Mouse (Mus musculus) T-helper 2 cell (primary cell): ENCODE data around the gene Cdk13.

Experiments
- in situ Hi-C: fragments of 300-600 bp; cut with MboI, MseI; formaldehyde crosslinking; loops from one replicate; pipeline ENCODE4 v1.15.1; 2025; ENCODE audit warnings: high pct_unique_total_duplicates

Gene Cdk13

DNA sequence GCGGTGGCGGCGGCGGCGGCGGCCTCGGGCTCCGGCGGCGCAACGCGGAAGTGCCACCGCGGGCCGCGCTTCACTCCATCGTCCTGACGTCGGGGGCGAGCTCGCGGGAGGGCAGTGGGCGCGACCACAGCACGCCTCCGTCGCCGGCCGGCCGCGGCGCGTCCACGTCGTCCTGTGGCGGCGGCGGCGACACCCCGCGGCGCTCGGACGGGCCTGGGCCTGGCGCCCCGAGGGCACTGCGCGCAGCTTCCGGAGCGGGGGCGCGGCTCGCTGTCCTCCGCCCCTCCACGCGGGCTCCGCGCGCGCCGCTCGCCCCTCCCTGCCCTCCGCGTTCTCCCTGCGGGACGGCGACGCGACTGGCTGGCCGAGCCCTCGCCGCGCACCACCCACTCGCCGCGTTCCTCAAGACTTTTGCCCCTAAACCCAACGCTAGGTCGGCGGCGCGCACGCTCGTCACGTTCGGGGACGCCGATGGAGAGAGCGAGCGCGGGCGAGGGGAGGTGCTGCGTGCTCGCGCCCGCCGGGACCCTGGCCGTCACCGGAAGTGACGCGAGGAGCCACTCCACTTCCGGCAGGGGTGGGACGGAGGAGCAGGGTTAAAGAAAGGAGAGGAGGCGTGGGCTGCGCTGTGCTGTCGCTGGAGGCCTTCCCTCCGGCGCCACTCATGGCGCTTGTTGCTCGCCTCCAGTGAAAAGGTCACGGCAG is at the start of gene Cdk13:
Gene Cdk13 (minus strand): TSS at position 189 of the 705 bp plus-strand sequence.
- in situ Hi-C loops = no loop called here

DNA sequence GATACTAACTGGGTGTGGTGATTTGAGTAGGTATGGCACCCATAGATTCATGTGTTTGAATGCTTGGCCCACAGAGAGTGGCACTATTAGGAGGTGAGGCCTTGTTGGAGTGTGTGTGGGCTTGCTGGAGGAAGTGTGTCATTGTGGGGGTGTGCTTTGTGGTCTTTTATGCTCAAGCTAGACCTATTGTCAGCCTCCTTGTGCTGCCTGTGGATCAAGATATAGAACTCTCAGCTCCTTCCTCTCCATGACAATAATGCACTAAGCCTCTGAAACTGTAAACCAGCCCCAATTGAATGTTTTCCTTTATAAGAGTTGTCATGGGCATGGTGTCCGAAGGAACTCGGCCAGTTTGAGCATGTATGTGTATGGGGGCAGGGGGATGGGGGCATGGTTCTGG is 38.4 kb upstream of the Cdk13 start:
- in situ Hi-C loops = no loop called here

DNA sequence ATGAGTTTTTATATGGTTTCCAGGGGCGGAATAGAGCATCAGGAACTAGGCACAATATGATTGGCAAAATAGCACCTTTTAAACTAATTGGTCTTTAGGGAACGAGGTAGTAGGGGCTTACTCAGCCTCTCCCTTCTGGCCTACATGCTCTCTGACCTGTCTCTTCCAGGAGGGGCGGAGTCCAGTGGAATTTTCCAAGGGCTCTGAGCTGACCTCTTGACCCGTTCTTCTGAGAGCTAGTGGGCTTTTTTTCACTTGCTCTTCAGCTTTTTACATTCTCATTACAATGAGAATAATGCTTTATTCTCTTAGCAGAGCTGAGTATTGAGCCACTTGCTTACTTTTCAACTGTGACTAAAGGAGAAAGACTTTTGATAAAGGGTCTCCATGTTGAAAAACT is 37.9 kb upstream of the Cdk13 start:
- in situ Hi-C loops = no loop called here

DNA sequence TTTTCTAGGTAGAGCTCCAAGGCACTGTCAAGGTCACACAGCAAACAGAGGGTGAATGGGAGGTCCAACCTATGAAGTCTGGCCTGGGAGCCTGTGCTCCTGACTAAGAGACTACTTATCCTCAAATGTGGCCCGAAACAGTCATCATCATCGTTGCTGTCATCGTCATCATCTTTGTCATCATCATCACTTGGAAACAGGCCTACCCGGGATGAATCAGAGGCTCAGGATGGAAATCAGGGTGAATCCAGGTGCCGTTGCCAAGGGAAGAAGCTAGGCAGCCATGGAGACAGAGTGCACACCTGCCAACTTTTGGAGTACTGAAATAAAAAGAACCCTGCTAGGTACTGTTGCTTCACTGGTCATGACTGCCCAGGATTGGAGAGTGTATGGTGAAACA is 34.2 kb upstream of the Cdk13 start:
- in situ Hi-C loops = no loop called here

DNA sequence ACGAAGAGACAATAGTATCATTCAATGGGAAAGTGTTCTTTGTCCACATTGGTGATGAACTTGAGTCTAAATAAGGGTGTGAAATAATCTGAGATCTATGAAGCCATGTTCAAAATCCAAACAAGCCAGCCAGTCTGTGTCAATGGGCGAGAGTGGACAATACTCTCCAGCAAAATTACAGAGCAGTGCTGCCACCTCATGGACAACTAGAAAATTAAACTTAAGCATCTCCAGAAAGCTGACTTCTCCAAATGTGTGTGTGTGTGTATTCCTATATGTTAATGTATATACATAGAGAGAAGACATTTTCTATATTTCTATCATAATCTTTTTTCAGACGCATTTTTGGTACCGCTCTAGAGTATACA is 33.6 kb upstream of the Cdk13 start:
- in situ Hi-C loops = no loop called here

DNA sequence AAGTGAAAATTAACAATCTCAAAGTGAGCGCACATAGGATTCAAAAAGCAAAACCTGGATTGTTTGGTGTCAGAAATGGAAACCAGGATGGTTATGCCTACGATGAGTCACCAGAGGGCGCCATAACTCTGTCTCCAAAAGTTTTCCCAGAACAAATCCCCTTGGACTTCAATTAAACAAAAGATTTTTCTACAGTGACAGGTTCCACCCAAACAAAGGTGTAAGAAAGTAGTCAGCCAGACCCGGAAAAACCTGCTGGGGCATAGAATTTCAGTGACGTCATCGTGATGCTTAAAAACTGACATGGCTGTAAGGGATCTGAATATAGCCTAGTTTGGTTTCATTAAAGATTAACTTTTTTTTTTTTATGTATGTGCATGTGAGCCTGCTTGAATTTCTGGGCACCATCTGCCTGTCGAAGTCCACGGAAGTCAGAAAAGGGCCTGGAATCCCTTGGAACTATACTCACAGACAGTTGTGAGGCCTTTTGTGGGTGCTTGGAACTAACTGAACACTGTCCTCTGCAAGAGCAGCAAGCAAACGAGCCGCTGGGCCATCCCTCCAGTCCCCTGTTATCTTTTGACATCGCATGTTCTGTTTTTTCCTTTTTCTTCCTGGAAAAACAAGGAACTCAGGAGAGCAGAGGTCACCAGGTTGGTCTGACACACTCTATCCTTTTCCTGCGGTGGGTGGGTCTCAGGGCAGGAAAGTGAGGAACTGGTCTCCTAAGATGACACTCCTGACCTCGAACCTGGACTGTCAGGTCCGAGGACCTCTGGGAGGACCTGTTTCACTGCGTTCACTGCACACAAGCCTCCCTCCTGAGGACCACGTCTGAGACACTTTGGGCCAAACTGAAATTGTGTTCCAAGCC is 33.0 kb upstream of the Cdk13 start:
- in situ Hi-C loops = no loop called here

DNA sequence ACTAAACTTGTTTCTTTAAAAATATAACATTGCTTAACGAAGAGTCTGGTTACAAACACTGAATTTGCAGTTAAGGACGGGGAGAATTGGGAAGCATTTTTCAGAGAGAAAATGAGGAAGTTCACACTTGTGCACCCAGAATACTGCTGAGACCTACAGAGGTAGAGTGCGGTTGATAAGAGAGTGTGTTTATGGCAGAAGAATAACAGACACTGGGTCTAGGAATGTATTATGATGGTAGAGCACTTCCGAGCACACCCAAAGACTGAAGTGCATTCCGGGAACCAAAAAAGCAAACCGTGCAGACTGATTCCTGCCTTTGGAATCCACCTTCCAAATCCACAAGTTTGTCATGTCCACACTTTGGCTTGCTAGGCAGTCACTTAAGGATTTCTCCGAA is 31.9 kb upstream of the Cdk13 start:
- in situ Hi-C loops = no loop called here

DNA sequence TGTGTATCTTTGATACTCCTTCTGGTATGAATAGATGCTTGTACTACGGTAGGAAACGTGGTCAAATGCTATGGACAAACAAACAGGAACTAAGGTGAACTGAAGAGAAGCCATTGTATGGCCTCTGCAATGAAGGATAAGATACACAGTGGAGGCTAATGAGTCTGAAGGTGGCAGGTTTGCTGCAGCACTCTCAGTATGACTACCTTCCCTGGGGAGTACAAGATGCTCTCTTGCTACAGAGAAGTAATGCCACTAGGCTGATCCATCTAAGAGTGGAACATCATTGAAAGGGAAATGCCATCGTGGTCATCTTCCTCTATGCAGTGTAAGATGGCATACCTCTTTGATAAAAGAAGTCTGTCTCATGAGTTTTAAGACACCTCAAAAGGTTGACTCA is 28.0 kb upstream of the Cdk13 start:
- in situ Hi-C loops = loop anchor here (5.0 kb wide), 1 partner anchor 149 kb away; no protein-coding TSS in a partner anchor

DNA sequence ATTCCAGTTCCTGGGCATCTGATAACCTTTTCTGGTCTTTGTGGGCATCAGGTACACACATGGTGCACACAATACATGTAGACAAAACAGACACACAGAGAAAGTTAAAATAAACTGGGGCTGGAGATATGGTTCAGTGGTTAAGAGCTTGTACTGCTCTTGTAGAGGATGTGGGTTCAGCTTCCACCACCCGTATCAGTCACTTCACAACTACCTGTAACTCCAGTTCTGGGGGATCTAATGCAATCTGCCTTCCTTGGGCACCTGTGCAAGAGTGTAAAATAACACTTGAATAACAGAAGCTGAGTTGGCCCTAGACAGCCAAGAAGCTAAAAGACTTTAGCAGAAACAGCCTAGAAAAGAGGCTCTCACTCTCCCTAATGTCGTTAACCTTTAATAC is 12.3 kb upstream of the Cdk13 start:
- in situ Hi-C loops = no loop called here

DNA sequence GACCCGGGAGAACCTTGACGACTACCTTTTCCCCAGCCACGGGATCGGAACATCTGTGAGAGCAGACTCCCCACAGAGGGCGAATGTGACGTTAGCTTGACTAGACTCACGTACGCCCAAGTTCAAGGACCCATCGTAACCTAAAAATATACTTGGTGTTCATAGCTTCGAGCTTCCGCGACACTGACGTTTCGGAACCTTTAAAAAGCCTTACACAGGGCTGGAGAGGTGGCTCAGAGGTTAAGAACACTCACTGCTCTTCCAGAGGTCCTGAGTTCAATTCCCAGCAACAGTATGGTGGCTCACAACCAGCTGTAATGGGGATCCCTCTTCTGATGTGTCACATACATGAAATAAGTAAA is 698 bp upstream of the Cdk13 start:
- in situ Hi-C loops = no loop called here

DNA sequence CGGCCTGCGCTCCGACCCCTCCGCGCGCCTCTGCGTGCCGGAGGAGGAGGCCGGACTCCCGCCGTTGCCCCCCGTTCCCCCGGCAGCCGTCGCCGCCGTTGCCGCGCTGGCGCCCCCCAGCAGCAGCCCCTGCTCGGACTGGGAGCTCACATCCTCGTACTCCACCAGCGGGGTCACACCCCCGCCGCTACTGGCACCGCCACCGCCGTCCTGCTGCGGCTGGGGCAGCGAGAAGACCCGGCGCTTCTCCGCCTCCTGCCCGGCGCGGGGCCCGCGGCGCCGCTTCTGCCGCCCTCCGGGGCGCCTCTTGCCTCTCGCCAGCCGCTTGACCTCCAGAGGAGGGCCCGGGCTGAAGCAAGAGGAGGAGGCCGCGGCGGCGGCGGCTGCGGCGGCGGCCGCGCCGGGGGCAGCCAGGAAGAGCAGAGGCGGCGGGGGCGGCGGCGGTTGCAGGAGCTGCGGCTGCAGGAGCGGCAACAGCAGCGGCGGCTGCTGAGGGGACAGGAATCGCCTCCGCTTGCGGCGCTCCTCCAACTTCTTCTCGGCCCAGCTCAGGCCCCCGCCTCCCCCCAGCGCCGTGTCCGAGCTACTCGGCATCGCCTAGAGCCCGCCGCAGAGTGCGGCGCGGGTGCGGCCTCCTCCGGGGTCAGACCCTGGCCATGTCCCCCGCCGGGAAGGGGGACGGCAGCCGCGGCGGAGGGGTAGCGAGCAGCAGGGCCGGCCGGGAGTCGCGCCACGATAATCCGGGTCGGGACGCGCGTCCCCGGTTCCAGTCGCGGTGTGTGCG is 647 bp downstream of the Cdk13 start:
- in situ Hi-C loops = no loop called here

DNA sequence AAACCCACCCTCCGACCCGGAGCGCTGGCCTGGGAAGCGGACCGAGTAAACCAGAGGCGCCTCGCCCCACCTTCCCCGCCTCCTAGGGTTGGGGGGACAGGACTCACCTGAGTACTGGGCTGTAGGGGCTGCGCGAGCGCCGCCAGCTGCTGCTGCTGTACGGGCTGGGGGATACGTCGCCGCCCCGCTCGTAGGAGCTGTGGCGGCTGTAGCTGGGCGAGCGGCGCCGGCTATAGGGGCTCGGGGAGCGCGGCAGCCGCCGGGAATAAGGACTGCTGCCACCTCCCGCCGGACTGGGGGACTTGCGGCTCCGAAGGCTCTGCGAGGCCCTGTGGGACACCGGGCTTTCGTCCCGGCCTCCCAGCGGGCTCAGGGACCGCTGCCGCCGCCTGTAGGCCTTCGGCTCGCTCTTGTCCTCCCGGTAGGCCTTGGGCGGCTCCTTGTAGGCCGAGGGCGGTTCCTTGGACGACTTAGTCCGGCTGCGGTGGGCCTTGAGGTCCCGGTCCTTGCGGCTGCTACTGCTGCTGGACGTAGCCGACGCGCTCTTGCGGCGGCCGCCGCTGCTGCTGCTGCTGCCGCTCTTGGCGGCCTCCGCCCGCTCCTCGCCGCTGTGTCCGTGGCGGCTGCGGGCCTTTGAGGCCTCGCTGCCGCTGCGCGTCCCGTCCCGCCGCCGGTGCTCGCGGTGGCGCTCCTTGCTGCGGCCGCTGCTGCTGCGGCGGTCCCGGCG is 1.4 kb downstream of the Cdk13 start:
- in situ Hi-C loops = no loop called here

DNA sequence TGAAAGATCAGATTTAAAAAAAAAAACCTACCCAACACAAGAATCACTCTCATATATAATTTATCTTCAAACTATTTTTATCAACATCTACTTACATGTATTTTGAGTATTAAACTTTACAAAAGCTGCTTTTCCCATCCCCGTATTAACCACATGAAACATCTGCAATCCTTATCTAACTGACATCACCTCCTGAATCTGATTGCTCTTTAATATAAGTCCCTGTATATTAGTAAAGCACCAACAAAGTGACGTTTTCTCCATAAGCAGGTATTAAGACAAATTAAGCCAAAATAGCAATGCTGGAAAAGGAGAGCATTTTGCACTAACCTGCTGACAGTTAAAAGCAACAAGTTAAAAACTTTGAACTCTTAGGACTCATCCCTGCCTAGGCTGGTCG is 2.0 kb downstream of the Cdk13 start:
- in situ Hi-C loops = no loop called here

DNA sequence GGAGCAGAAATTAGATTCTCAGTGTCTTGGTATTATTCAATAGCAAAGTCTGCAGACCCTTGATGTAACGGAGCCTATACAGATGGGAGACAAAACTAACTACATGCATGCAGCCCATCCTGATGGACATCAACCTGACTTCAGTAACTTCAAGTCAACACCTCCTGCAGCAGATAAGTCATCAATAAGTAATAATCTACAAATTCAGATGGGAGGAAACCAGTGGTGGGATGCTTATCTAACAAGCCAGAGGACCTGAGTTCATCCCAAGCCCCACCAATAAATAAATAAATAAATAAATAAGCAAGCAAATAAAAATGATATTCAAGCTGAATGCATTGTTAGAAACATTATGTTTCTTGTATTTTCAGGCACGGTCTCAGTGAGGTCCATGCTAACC is 5.2 kb downstream of the Cdk13 start:
- in situ Hi-C loops = no loop called here

DNA sequence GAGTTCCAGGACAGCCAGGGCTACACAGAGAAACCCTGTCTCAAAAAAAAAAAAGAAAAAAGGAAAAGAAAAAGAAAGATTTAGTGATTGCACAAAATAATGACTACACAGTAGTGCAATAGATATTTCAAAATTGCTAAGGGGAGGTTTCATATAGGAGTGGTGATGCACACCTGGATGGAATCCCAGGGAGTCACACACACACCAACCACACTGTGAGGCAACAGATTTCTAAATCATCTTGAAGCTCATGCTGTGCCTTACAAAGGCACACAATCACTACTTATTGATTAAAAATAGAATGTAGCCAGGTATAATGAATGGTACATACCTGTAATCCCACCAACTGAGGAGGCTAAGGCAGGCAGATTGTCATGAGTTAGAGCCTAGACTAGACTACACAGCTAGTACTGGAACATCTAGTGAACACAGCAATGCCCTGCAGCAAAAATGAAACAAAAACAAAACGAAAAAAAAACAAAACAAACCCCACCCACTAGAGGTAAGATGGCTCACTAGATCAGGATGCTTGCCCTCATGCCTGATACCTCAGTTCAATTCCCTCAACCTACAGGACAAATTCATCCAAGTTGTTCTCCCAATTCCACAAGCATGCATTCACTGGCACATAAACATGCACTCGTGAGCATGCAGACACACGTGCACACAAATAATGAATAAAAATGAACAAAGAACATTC is 9.0 kb downstream of the Cdk13 start:
- in situ Hi-C loops = no loop called here

DNA sequence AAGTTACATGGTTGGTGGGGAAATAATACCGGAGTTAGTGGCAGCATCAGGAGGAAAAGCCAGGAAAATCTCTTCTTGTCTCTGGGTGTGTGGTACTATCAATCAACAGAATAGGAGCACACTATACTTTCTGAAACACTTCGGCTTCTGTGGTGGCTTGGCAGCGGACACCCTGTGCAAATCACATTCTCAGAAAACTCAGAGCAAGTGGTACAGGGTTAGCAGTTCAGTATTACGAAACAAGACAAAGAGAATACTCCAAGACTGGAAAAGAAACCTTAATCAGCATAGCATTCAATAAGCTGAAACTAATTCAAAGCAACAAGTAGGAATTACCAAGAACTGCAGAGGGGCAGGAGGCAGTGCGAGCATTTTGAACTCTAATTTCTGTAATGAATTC is 21.3 kb downstream of the Cdk13 start:
- in situ Hi-C loops = no loop called here

DNA sequence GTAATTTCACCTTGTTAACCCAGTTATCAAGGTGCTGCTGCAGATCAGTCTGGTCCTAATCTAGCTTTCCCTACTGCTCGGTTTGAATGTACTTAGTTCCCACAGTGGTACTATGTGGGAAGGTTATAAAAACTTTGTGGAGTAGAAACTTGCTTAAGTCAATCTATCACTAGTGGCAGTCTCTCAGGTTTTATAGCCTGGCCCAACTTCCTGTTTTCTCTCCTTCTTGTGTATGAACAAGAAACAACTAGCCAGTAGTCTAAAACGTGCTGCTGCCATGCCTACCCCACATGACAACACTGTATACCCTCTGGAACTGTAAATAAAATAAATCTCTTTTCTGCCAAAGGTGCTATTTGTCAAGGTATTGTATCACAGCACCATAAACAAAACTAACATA is 25.0 kb downstream of the Cdk13 start:
- in situ Hi-C loops = no loop called here

DNA sequence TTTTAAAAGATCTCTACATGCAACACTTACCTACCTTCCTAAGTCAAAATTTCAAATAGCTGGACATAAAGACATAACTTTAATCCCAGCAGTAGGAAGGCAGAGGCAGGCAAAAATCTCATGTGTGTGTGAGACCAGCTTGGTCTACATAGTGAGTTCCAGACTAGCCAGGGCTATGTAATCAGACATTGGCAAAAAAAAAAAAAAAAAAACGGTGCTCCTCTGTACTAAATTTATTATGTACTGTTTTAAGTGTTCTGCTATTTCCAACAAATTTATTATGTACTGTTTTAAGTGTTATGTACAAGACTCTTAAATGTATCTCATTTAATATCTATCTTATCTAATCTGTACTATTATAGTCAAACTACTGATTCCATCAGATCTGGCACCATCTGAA is 28.6 kb downstream of the Cdk13 start:
- in situ Hi-C loops = no loop called here

DNA sequence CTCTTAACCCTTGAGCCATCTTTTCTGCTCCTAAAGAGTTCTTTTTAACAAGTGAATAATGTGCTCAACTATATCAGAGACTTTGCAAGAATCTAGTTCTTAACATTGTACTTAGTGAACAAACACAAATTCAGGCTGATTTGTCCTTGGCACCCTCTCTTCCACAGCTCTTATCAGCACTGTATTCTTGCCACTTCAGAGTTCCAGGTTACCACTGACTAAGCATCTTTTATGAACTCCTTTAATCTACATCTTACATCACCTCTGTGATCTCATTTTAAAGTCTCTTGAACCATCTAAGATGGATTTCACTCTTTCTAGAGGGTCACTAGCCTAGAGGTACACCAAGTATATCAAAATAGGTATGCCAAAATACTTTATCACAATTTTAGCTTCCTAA is 29.5 kb downstream of the Cdk13 start:
- in situ Hi-C loops = no loop called here

DNA sequence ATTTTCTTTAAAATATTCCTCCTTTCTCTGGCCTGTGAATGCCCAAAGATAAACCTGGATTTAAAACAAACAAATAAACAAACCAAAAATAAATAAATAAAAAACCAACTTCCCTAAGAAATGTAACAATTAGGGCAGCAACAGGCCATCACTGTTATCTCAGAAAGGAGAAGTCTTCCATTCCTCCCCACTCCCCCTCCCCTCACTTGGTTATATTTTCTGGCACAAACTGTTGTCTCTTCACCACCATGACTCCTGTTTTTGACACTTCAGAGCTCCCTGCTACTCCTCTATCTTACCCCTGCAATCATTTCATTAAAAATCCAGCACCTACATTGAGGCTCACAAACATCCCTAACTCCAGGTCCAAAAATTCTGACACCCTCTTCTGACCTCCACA is 31.8 kb downstream of the Cdk13 start:
- in situ Hi-C loops = no loop called here

DNA sequence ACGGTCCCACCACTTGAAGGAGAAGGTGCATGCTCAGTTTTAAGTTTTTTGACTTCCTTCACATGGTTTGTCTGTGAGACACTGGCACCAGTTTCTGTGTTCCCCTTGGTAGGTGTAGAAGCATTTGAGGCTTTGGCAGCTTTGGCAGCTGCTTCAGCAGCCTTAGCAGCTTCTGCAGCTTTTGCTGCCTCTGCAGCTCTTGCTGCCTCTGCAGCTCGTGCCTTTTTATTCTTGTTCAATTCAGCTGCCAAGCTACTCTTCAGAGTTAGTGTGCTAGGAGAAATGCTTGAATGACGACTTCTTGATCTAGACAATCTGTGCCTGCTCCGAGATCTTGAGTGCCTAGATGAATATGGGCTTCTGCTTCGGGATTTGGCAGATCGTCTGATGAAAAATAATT is 32.3 kb downstream of the Cdk13 start:
- in situ Hi-C loops = no loop called here
